Mouse (Mus musculus): ENCODE data around the gene Opcml. TPM values are rescaled to one million over a fixed set of nuclear protein-coding genes. Genes with fewer than 3 reads are reported as not detected.

The Opcml gene
- polyA plus RNA-seq, 1 experiment, result 94.7 TPM

- no peak for DNase-seq (ENCODE audit: extremely low spot score in 1 of 2, low spot score in 1 of 2)
Observed at GRCm38 (mm10) chr9:28683951-28684470, 893.4 kb downstream of the Opcml start.

DNA sequence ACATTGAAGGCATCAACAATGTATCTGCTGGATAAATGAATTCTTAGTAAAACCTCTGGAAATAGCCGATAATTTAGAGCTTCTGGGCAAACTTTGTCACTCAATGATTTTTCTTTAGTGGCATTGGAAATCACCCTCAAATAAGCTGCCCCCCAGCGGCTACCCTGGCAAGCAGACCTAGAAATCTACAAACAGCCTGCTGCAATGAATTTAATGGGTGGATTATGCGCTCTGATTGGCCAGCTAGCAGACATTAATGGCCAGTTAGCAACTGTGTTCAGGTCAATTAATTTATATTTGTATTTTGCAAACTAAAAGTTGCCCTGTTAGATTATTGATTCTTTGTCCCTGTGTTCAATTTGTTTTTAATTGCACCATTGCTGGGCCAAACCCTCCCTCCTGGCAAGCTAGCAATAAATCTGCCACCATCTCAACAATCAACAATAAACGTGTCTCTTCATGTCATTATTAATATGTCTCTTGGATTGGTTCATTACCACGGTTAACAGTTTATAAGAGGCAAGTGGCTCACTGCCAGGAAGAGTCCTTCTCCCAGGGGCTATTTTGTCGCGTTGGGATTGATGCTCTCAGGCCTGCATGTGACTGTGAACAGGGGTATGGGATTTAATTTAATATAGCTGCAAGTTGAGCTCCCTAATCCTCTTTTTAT, 896.5 kb downstream of the Opcml start:
- no peak for DNase-seq (ENCODE audit: extremely low spot score in 1 of 2, low spot score in 1 of 2)

GRCm38 (mm10) chr9:28690134-28690533, 899.6 kb downstream of the Opcml start:
- DNase-seq (ENCODE audit: extremely low spot score in 1 of 2, low spot score in 1 of 2), result no peak

DNA sequence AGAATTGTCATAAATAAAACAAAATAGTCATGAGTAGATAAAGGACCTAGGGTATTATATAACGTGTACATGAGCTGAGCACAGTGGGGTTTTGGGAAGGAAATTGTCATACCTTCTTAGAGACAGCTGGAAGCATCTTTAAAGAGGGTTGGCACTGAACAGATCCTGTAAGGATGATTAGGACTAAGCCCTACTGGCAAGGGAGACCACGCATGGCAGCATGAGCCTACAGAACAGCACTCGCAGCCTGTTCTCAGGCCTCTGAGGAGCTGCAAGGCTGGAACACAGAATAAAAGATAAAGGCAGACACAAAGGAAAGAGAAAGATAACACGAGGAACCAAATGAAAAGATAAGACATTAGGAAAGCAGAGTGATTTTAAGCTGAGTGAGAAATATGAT, 915.2 kb downstream of the Opcml start:
- DNase-seq (ENCODE audit: extremely low spot score in 1 of 2, low spot score in 1 of 2), result no peak

GRCm38 (mm10) chr9:28714544-28714943, 924.0 kb downstream of the Opcml start:
- DNase-seq (ENCODE audit: extremely low spot score in 1 of 2, low spot score in 1 of 2), result no peak

GRCm38 (mm10) chr9:28720186-28720585, 929.6 kb downstream of the Opcml start:
- DNase-seq (ENCODE audit: extremely low spot score in 1 of 2, low spot score in 1 of 2), result no peak

DNA sequence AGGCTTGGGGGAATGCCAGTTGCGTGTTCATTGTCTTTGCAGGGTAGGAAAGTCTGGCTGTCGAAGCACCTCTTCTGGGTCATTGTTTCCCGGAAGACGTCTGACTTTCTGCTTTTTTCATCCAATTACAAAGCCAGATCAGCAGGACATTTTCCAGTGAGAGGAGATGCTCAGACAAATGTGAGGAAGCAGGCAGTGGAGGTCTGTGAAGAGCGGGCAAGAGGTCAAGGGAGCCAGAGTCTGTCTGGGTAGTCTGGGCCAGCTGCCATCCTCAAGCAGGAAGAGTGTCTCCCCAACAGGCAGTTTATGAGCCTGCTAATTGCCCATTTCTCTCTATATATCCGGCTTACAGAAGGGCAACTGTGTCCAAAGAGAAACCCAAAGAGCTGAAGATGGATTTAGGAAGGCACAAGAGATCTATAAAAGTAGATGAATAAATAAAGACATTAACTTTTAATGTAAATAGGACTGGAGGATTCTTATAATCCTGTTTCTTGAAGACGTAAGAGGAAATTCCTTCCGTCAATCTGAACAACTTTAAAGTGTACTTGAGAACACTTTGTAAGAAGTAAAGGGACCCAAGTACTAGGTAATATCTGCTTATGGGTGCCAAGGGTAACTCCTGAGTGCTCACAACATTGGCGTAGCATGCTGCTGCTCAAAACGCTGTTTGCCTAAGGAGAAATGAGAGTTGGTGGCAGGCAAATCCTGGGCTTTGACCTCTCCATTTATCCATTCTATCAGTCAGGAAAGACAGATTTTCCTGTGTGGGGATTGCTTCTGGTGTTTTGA, 941.4 kb downstream of the Opcml start:
- DNase-seq (ENCODE audit: extremely low spot score in 1 of 2, low spot score in 1 of 2), result no peak

GRCm38 (mm10) chr9:28737955-28738354, 947.4 kb downstream of the Opcml start:
- DNase-seq (ENCODE audit: extremely low spot score in 1 of 2, low spot score in 1 of 2), result peak in 1 of 2 experiments; percentile 50

GRCm38 (mm10) chr9:28738451-28738860, 947.9 kb downstream of the Opcml start:
- peak; percentile 69 to 78 for DNase-seq (ENCODE audit: extremely low spot score in 1 of 2, low spot score in 1 of 2)

DNA sequence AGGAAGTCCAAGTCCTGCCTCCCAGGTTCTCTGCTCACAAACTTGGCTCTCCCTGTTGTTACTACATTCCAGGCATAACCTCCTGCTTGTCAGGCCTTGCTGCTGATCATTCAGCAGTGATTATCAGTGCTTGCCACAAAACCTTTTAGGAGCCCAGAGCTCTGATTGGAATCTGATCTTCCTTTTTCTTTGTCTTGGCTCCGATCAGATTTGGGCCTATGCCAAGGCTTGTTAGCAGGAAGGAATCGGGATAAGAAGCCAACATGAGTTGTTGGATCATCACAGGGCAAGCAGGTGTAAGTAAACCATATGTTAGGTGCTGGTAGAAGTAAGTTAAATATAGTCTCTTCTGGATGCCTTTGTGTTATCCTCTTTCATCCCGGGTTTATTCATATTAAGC, 954.2 kb downstream of the Opcml start:
- no peak for DNase-seq (ENCODE audit: extremely low spot score in 1 of 2, low spot score in 1 of 2)

DNA sequence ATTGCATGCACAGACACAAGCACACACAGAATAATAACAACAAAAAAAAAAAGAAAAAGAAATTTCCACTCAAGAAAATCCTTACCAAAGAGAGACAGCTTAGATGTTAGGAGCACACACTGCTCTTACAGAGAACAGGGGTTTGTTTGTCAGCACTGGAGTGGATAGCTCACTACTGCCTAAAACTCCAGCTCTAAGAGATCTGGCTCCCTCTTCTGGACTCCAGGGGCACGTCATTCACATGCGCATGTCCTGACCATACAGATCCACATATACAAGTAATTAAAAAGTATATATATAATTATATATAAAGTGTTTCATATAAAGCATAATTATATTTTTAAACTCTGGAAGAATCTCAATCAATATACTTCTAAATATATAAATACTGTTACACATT, 958.3 kb downstream of the Opcml start:
- DNase-seq (ENCODE audit: extremely low spot score in 1 of 2, low spot score in 1 of 2), result peak; percentile 24 to 62

DNA sequence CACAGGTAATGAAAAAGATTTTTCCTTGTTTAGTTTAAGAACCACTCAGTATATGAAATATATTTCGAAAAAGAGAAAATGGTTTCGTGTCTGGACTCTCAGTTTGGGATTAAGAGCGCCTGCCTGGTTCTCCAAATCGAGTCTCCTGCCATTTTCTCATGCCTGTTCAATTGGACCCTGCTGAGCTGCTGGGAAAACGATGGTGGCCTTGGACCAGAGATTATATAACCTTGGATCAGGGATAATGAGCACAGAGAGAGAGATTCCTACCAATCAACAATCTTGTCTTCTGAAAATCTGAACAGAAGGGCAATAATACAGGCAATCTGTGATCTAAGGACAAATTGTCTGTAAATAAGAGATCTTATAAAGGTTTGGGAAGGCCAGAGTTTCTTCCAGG, 962.3 kb downstream of the Opcml start:
- DNase-seq (ENCODE audit: extremely low spot score in 1 of 2, low spot score in 1 of 2), result no peak

- no peak for DNase-seq (ENCODE audit: extremely low spot score in 1 of 2, low spot score in 1 of 2)
Observed at GRCm38 (mm10) chr9:28756841-28757451, 966.4 kb downstream of the Opcml start.

- DNase-seq (ENCODE audit: extremely low spot score in 1 of 2, low spot score in 1 of 2), result no peak
Observed at GRCm38 (mm10) chr9:28761460-28761859, 970.9 kb downstream of the Opcml start.

DNA sequence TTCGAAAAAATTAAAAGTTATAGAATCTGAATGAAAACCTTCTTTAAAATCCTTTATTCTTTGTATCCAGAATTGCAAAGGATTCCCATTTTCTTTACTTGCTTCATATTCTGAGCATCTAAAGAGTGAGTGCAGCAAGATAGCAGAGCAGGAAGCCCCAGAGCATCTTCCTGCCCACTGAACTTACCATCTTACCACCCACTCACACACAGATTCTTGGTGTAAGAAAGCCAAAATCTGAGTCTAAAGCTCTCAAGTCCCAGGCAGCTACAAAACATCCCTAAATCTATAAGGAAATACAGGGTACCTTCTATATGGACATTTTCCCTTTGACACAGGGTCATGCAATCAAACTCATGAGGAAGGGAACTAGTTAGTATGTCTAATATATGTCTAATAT, 973.6 kb downstream of the Opcml start:
- peak in 1 of 2 experiments; percentile 24 for DNase-seq (ENCODE audit: extremely low spot score in 1 of 2, low spot score in 1 of 2)

DNA sequence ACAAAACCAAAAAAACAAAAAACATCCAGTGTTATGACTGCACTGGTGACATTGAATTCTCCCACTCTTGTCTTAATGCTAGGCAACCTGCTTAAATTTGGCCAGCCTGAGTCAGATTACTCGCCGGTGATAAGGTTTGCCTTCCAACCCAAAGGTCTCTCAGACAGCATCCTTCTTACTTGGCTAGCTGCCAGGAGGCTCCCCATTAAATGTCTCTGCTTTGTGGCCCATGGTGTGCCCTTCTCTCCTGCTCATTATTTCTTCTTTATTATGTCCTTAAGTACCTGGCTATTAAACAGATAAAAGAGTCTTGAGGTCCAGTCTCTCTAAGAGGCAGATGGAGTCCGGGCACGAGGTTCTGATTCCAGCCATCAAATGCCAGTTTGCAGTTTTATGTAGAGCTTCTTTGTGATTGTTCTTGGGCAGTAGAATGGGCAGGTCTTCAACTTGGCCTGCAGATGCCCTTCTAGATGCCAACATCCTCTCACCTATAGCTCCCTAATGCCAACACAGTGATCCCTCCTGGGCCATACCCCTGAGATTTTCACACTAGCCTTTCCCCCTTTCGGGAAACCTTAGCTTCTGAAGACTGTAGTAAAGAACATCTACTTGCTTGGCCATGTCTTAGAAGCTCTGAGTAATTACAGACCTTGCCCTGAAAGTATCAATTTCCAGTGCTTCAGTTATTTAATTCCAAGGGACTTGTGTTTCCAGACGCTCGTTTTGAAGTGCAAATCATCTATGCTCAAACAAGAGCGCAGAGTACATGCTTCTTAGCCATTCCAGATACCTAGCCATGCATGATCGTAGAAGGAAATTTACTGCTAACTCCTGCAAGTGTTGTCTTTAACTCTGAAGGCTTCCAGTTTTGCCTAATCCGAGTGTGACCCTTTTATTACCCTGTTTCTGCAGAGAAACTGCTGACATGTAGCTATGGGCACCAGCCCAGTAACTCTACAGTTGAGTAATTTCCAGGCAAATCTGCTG, 986.2 kb downstream of the Opcml start:
- DNase-seq (ENCODE audit: extremely low spot score in 1 of 2, low spot score in 1 of 2), result no peak

DNA sequence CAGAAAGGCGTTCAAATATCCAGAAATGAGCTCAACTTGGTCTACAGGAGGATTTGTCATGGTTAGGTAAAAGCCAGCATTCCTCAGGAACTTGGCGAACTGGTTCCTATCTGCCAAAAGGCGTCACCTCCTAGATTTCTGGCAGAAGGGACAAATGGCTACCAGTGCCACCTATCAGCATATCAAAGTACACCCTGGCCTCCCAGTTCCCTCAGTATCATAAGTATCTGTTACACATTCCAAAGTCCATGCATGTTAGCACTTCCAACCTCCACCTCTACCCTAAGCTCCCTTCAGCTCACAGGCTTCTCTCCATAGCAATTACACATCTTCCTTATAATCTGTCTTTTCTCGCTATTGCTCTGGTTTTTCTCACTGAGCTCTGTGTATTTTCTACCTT, 993.3 kb downstream of the Opcml start:
- DNase-seq (ENCODE audit: extremely low spot score in 1 of 2, low spot score in 1 of 2), result no peak

- DNase-seq (ENCODE audit: extremely low spot score in 1 of 2, low spot score in 1 of 2), result no peak
Observed at GRCm38 (mm10) chr9:28789439-28789838, 998.9 kb downstream of the Opcml start.

GRCm38 (mm10) chr9:28800100-28800499, 1009.5 kb downstream of the Opcml start:
- no peak for DNase-seq (ENCODE audit: extremely low spot score in 1 of 2, low spot score in 1 of 2)

- DNase-seq (ENCODE audit: extremely low spot score in 1 of 2, low spot score in 1 of 2), result no peak
Observed at GRCm38 (mm10) chr9:28806666-28807065, 1016.1 kb downstream of the Opcml start.
